Mouse (Mus musculus): Measurements from ENCODE around the gene Prl8a8. TPM values are rescaled to one million over a fixed set of nuclear protein-coding genes. Genes with fewer than 3 reads are reported as not detected.

The Prl8a8 gene
- not detected in 2 replicates for polyA plus RNA-seq (2012)

- no peak for TF ChIP-seq GATA1 (IDR thresholded peaks at IDR 0.05; ENCODE audit: low read length)
Observed at GRCm38 (mm10) chr13:27513117-27513516, at the start of gene Prl8a8. TSS of gene Prl8a8 (minus strand) at chr13:27513217.

DNA sequence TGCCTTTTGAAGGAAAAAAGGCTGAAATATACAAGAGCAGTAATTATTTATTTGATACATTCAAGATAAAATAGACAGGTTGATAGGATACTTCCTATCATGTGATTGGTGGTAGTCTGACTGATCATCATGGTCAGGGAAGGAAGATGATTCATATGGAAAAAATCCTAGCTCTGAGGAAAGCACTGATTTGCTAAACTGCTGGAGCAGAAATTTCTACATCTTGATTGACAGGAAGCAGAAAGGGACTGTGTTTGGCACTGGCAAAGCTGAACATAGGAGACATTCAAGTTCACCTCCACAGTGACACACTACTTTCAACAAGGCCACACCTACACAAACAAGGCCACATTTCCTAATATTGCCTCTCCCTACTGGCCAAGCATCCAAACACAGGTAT lies 40.3 kb upstream of the Prl8a8 start:
- no peak for TF ChIP-seq GATA1 (IDR thresholded peaks at IDR 0.05; ENCODE audit: low read length)

GRCm38 (mm10) chr13:27523156-27523555 lies 10.1 kb upstream of the Prl8a8 start:
- no peak for TF ChIP-seq GATA1 (IDR thresholded peaks at IDR 0.05; ENCODE audit: low read length)

DNA sequence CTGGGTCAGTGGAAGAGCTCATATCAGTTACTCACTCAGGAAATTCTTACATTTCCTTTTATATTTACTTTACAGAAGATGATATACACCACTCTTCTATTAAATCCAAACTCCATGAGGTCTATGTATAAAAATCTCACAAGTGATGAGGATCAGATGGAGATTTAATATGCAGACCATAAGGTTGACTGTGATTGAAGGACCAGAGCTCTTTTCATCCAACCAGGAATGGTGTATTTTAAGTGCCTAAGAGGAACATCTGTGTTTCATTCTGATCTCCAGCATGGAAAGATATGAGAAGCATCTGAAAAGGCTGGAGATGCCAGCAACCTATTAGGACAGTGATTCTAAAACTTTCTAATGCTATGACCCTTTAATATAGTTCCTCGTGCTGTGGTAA lies 5.4 kb downstream of the Prl8a8 start:
- no peak for TF ChIP-seq GATA1 (IDR thresholded peaks at IDR 0.05; ENCODE audit: low read length)

Other genes starting within 250 kb of the Prl8a8 start
- not detected in 2 replicates for gene Prl6a1, start 200.6 kb downstream of the Prl8a8 start, polyA plus RNA-seq (2012)
- not detected in 2 replicates for gene Prl8a2, start 167.5 kb downstream of the Prl8a8 start, polyA plus RNA-seq (2012)
- not detected in 2 replicates for gene Prl2b1, start 122.4 kb downstream of the Prl8a8 start, polyA plus RNA-seq (2012)
- gene Prl8a6, start 74.5 kb downstream of the Prl8a8 start, polyA plus RNA-seq (2012): not detected in 2 replicates
- not detected in 2 replicates for gene Prl8a9, start 51.4 kb upstream of the Prl8a8 start, polyA plus RNA-seq (2012)
- not detected in 2 replicates for gene Prl8a1, start 69.0 kb upstream of the Prl8a8 start, polyA plus RNA-seq (2012)
- not detected in 2 replicates for gene Prl7b1, start 97.4 kb upstream of the Prl8a8 start, polyA plus RNA-seq (2012)
- not detected in 2 replicates for gene Prl7a1, start 129.3 kb upstream of the Prl8a8 start, polyA plus RNA-seq (2012)
- not detected in 2 replicates for gene Prl7a2, start 154.8 kb upstream of the Prl8a8 start, polyA plus RNA-seq (2012)
- gene Prl7d1, start 203.5 kb upstream of the Prl8a8 start, polyA plus RNA-seq (2012): not detected in 2 replicates